Mouse (Mus musculus) thymus, adult 18-20 months (tissue): ENCODE measurements around the gene 1700009N14Rik.

Source experiments
- DNase-seq, 2 experiments: peaks; one replicate each; pipeline ENCODE4 v3.0.0; 2022; ENCODE audit warnings: mixed read lengths in 2 of 2

Gene 1700009N14Rik

DNA sequence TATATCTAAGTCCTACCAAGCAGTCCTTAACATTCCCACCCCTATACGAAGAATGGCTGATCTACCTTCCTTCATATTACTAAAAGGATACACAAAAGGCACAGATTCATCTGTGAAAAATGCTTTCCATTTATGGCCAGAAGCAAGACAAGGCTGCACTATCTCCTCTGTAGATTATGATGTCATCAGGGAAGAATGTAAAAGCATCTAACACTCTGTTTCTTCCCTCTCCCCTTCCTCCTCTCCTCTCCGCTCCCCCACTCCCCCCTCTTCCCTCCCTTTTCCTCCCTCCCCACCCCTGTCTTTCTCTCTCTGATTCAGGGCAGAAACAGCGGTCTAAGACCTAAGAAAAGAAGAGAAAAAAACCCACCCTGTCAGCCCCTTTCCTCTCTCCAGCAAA lies at the start of gene 1700009N14Rik:
Gene 1700009N14Rik (plus strand): TSS at position 227 of the 400 bp plus-strand sequence.
- no peak for DNase-seq

DNA sequence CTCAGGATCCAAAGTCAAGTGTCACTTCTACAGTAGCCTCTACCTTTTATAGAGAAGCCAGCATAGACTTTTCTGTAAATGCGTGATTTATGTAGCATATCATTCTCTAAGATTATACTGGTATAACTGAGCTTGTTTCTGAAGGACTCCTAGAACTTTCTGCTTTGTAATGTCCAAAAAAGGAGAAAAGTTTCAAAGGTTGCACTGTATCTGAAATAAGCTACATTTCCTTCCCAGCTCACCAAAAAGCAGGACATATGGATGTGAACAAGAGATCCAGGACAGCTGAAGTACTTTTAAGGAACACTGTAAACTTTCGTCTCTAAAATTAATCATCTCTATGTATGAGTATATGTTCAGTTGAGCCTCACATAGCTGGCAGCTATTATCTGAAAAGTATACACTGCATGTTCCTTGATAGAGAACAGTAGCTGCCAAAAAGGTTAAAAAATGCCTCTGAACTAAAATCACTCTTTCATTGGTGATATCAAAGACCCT lies 12.2 kb upstream of the 1700009N14Rik start:
- DNase-seq: no peak

GRCm38 (mm10) chr4:39474291-39474690 lies 24.2 kb downstream of the 1700009N14Rik start:
- DNase-seq: no peak

DNA sequence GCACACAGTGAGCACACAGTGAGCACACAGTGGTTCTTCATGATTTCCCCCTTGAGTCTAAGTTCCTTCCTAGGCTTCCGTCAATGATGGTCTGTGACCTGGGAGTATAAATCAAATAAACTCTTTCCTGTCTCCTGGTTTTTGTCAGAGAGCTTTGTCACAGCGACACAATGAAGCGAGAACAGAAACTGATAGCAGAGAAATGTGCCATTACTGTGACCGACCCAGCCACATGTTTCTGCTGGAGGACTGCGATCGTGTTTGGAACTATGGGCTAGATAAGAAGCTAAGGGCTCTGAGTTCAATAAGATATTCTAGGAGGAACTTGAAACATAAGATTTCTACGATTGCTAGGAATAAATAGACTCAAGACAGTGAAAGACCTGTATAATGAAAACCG lies 36.3 kb downstream of the 1700009N14Rik start:
- no peak for DNase-seq

- no peak for DNase-seq
Observed at GRCm38 (mm10) chr4:39493596-39493995, 43.5 kb downstream of the 1700009N14Rik start.

GRCm38 (mm10) chr4:39495875-39496274 lies 45.8 kb downstream of the 1700009N14Rik start:
- no peak for DNase-seq
